Mouse (Mus musculus) stomach, postnatal 0 days (tissue): ENCODE measurements around the gene Nlk.

Source experiments
- CTCF ChIP-seq: IDR thresholded peaks from 2 replicates; pipeline ENCODE4 v1.5.1; 2016; ENCODE audit warnings: antibody characterized with exemption, low read depth, mild to moderate bottlenecking, moderate library complexity
- EP300 ChIP-seq: optimal IDR thresholded peaks from 2 replicates; pipeline ENCODE3; 2016; ENCODE audit warnings: antibody characterized with exemption

DNA sequence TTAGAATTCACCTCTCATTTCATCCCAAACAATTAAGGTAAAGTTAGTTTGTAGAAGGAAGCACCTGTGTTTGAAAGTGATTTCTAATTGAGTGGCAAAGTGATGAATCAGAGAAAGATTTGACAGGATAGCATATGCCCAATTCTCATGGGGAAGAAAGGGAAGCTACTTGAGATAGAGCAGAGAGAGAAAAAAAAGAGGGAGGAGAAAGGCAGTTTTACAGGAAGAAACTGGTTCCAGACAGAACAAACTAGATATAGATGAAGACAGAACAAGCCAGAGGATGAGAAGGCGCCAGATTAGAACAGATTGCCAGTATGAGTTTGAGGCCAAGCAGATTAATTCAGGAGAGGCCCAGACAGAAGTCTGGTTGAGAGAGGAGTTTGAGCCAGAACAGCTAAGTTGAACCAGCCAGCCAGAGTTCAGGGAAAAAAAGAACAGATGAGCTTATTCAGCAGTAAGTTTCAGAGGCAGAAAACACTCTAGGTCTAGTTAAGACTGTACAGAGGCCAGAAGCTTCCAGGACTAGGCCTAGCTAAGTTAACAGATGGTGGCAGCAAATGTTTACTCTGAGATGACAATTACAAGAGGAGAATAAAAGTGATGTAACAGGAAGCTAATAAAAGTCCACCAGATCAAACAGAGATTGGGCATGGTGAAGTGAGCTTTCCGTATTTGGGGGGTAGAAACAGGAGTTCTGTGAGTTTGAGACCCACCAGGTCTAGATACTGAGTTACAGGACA is 149.3 kb downstream of the Nlk start:
- TF ChIP-seq CTCF (no peak), EP300 (no peak)
